Mouse (Mus musculus) bone marrow macrophage, adult 2 months (primary cell): ENCODE measurements around the gene Tmem121b.

Experiments
- CTCF ChIP-seq: IDR thresholded peaks from 2 replicates; pipeline ENCODE4 v1.5.1; 2012; ENCODE audit warnings: low read depth, mild to moderate bottlenecking, low read length, moderate library complexity
- POLR2A ChIP-seq: IDR thresholded peaks from 2 replicates; pipeline ENCODE4 v1.6.1; 2012; ENCODE audit warnings: mild to moderate bottlenecking, low read depth, low read length, borderline replicate concordance

- no peak for TF ChIP-seq POLR2A
- no peak for TF ChIP-seq CTCF
These were observed 1.6 kb downstream of the Tmem121b start for GRCm38 (mm10) chr6:120491862-120492498.
